In genomic region chr16:12040935-12041334, GRCm38 (mm10) we compare ENCODE assay signal across 8 mouse cellular contexts. TPM values are rescaled to one million over a fixed set of nuclear protein-coding genes. Genes with fewer than 3 reads are reported as not detected.
DNase-seq lines count a peak whose midpoint lies in the region; ATAC-seq and TF ChIP-seq lines count a peak whose summit lies in the region.

No protein-coding gene starts in this region.

- WGBS in lung, embryonic 14.5 days, result 41% methylated on average over 5 of the region's 5 CpGs
- WGBS in lung, adult 2 months, result 46% methylated on average over 5 of the region's 5 CpGs
- 22% methylated on average over 5 of the region's 5 CpGs for WGBS in heart, embryonic 14.5 days

- no peak overlapping the region for H3K9ac ChIP-seq in lung, embryonic 14.5 days
- no peak overlapping the region for H3K9ac ChIP-seq in heart, embryonic 14.5 days (ENCODE audit: low read length)

- H3K9me3 ChIP-seq in lung, embryonic 14.5 days (ENCODE audit: low read depth, low read length), result no peaks in the 10 kb centered on the region
- no peaks in the 10 kb centered on the region for H3K9me3 ChIP-seq in heart, embryonic 14.5 days (ENCODE audit: control insufficient read depth, low read length)

- no peak for TF ChIP-seq POLR2A in lung, adult 2 months (IDR thresholded peaks at IDR 0.05; ENCODE audit: borderline replicate concordance, extremely low read depth, low read depth, low read length)

- peak; percentile 95 for ATAC-seq in lung, embryonic 14.5 days (ENCODE audit: insufficient read depth)
- peak; percentile 76 for ATAC-seq in heart, embryonic 14.5 days (ENCODE audit: insufficient number of reproducible peaks, insufficient read depth, low FRiP score, low read depth)
- ATAC-seq in erythroblast, adult 5-6 weeks (replicated peaks; ENCODE audit: low FRiP score, poor library complexity, severe bottlenecking), result no peak

- DNase-seq in lung, embryonic 14.5 days, result peak; percentile 93
- DNase-seq in lung, adult 2 months, result no peak
- DNase-seq in cerebellum, postnatal 14 days, result peak; percentile 61 to 69
- peak; percentile 40 to 44 for DNase-seq in layer of hippocampus, adult 8-10 months (ENCODE audit: low spot score in 2 of 2)
- DNase-seq in mesoderm, embryonic 11.5 days (ENCODE audit: low read depth, low spot score), result peak; percentile 3
- DNase-seq in embryo, embryonic 10.5 days (ENCODE audit: low spot score), result no peak

- no peak overlapping the region for H3K4me3 ChIP-seq in lung, embryonic 14.5 days (ENCODE audit: low read depth, low read length)
- no peak overlapping the region for H3K4me3 ChIP-seq in lung, adult 2 months (replicated peaks; ENCODE audit: extremely low read depth, low read depth, low read length)
- no peak overlapping the region for H3K4me3 ChIP-seq in heart, embryonic 14.5 days (ENCODE audit: control insufficient read depth in 1 of 2, insufficient read depth in 1 of 2, low read depth in 1 of 2, low read length in 2 of 2)

- no peak overlapping the region for H3K4me2 ChIP-seq in lung, embryonic 14.5 days
- H3K4me2 ChIP-seq in heart, embryonic 14.5 days (ENCODE audit: low read length), result no peak overlapping the region

- no peak for TF ChIP-seq CTCF in lung, embryonic 14.5 days (IDR thresholded peaks at IDR 0.05; ENCODE audit: low read depth)
- TF ChIP-seq CTCF in lung, adult 2 months (IDR thresholded peaks at IDR 0.05; ENCODE audit: insufficient read depth, low read length), result no peak

- H3K27ac ChIP-seq in lung, embryonic 14.5 days (ENCODE audit: low read depth), result no peak overlapping the region
- peak overlapping the region; percentile 46 to 53; a peak in 2 of 4 replicates for H3K27ac ChIP-seq in heart, embryonic 14.5 days (replicated peaks in 1 of 2; ENCODE audit: control insufficient read depth in 1 of 2, insufficient read depth in 1 of 2, low read depth in 2 of 2, low read length in 2 of 2)

- 0 out of 2 replicates have a peak, but pooled peaks cover 4% of the 10 kb centered on the region for H3K4me1 ChIP-seq in lung, embryonic 14.5 days (ENCODE audit: insufficient read depth)
- H3K4me1 ChIP-seq in lung, adult 2 months (ENCODE audit: control insufficient read depth, insufficient read depth, low read length), result no peaks in the 10 kb centered on the region
- H3K4me1 ChIP-seq in heart, embryonic 14.5 days (ENCODE audit: control insufficient read depth in 2 of 2, insufficient read depth in 2 of 2, low read length in 2 of 2), result peaks cover 0 to 10% of the 10 kb centered on the region in 2 experiments; a peak in 3 of 4 replicates

- H3K36me3 ChIP-seq in lung, embryonic 14.5 days (ENCODE audit: insufficient read depth), result no peaks in the 10 kb centered on the region
- H3K36me3 ChIP-seq in heart, embryonic 14.5 days (ENCODE audit: control insufficient read depth, insufficient read depth, low read length), result no peaks in the 10 kb centered on the region

- H3K27me3 ChIP-seq in lung, embryonic 14.5 days (ENCODE audit: insufficient read depth, low read length), result no peaks in the 10 kb centered on the region
- no peaks in the 10 kb centered on the region for H3K27me3 ChIP-seq in heart, embryonic 14.5 days (ENCODE audit: control insufficient read depth, insufficient read depth, low read length)

RNA-seq across cellular contexts. Expression of gene Shisa9, which starts 57.0 kb away (rescaled TPM):
- 4.5 and 5.8 TPM in 2 replicates for polyA plus RNA-seq in lung, embryonic 14.5 days (2014; fragmentation: Nextera tagmentation; extraction: Ambion mirVana)
- polyA plus RNA-seq in lung, adult 2 months (2012; rRNA removed), result 0.70 and 0.86 TPM in 2 replicates
- polyA plus RNA-seq in heart, embryonic 14.5 days (2014; fragmentation: Nextera tagmentation; extraction: Ambion mirVana), result 0.42 and 0.88 TPM in 2 replicates
- total RNA-seq in layer of hippocampus, adult 8-10 months (2022), result 10 to 100 TPM; 47.3 to 55.1 (median 48.7) TPM
- not detected in 2 replicates for total RNA-seq in erythroblast, adult 5-6 weeks (2015; ENCODE audit: low replicate concordance)
- not detected in 2 replicates for total RNA-seq in erythroblast, adult 5-6 weeks (2017; ENCODE audit: low replicate concordance)

Comparison
In these comparisons a context has a peak if more than half of its experiments do, and no peak if none do; other contexts are left out.
1. DNase-seq: peak in lung, embryonic 14.5 days (single experiment), cerebellum, postnatal 14 days (2 of 2), layer of hippocampus, adult 8-10 months (2 of 2) and mesoderm, embryonic 11.5 days (single experiment); none in lung, adult 2 months (single experiment) and embryo, embryonic 10.5 days (single experiment).